Mouse (Mus musculus) kidney, adult 2 months (tissue): ENCODE measurements around the gene Mtap.

Experiments used
- CTCF ChIP-seq: fragments of 200-500 bp; conservative IDR thresholded peaks from 2 replicates; pipeline ENCODE4 v1.5.1; 2011; ENCODE audit warnings: low read depth, mild to moderate bottlenecking, control low read depth, low read length, moderate library complexity, mixed read lengths; ENCODE audit not compliant: insufficient read depth, insufficient read length
- POLR2A ChIP-seq: fragments of 200-500 bp; IDR thresholded peaks from one replicate; pipeline ENCODE4 v1.6.1; 2011; ENCODE audit warnings: low read depth, low read length, control low read depth

- TF ChIP-seq POLR2A (no peak), CTCF (no peak)
These were observed 30.4 kb upstream of the Mtap start for GRCm38 (mm10) chr4:89106505-89106904.
